In the genomic region with DNA sequence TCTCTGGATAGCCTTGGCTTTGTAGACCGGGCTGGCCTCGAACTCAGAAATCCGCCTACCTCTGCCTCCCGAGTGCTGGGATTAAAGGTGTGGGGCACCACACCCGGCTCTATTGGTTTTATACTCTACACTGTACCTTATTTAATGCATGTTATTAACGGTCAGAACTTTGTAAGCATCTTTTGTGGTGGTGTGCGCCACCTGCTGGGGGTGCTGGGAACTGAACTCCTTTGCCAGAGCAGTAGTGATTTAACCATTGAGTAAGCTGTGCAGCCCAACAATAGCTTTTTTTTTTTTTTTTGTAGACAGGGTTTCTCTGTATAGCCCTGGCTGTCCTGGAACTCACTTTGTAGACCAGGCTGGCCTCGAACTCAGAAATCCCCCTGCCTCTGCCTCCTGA, we compare ENCODE assay signal across 8 mouse cellular contexts. TPM values are rescaled to one million over a fixed set of nuclear protein-coding genes. Genes with fewer than 3 reads are reported as not detected.
A peak's percentile ranks its signal among the peaks of the same experiment; 100 is the strongest.
DNase-seq lines count a peak whose midpoint lies in the region; ATAC-seq and TF ChIP-seq lines count a peak whose summit lies in the region.
"Not testable (repeated sequence)": the region's sequence is repeated elsewhere in the genome, so short reads cannot be mapped to it uniquely, and the experiment has no call there.

No protein-coding gene starts in this region.

- peak; percentile 62 for DNase-seq in MEL-GATA-1-ER (ENCODE audit: extremely low read depth, low read depth)
- DNase-seq in cerebellum, adult 18-20 months = peak; percentile 61 to 79
- peak; percentile 84 for DNase-seq in forebrain, postnatal 0 days
- DNase-seq in heart, postnatal 4 days = peak; percentile 87
- peak; percentile 80 to 86 for DNase-seq in layer of hippocampus, postnatal 10 days (ENCODE audit: low spot score in 2 of 2)
- peak; percentile 85 for DNase-seq in lung, postnatal 10 days
- peak; percentile 77 for DNase-seq in retina, postnatal 1 day
- peak; percentile 67 to 74 for DNase-seq in thymus, postnatal 36 days

- H3K4me2 ChIP-seq in forebrain, postnatal 0 days (ENCODE audit: low read depth) = not testable (repeated sequence)

- TF ChIP-seq CTCF in forebrain, postnatal 0 days (IDR thresholded peaks at IDR 0.05; ENCODE audit: low read depth) = peak; percentile 80

- H3K36me3 ChIP-seq in forebrain, postnatal 0 days (ENCODE audit: insufficient read depth) = peaks cover 27% of the 10 kb centered on the region

- peak; percentile 34; the same call in 1 of the 2 replicates for ATAC-seq in forebrain, postnatal 0 days

- not testable (repeated sequence) for H3K4me3 ChIP-seq in forebrain, postnatal 0 days (ENCODE audit: low read depth, low read length)

- not testable (repeated sequence) for H3K4me1 ChIP-seq in forebrain, postnatal 0 days (ENCODE audit: insufficient read depth)

- H3K27ac ChIP-seq in forebrain, postnatal 0 days (ENCODE audit: low read depth, low read length) = not testable (repeated sequence)

- H3K27me3 ChIP-seq in forebrain, postnatal 0 days (ENCODE audit: insufficient read depth, low read length) = not testable (repeated sequence)

- H3K9me3 ChIP-seq in forebrain, postnatal 0 days (ENCODE audit: low read length) = not testable (repeated sequence)

- not testable (repeated sequence) for H3K9ac ChIP-seq in forebrain, postnatal 0 days

- 43% methylated on average over 8 of the region's 8 CpGs for WGBS in forebrain, postnatal 0 days

RNA-seq across cellular contexts. Expression of gene Ddx46, which starts 5.7 kb away (rescaled TPM):
- 28.0 and 34.7 TPM in 2 replicates for total RNA-seq in forebrain, postnatal 0 days (2014; rRNA removed)
- 17.7 and 20.1 TPM in 2 replicates for polyA plus RNA-seq in forebrain, postnatal 0 days (2015; fragmentation: Nextera tagmentation; extraction: Ambion mirVana)
- total RNA-seq in heart, postnatal 4 days (2021) = 10 to 100 TPM; 33.8 to 34.3 TPM
- total RNA-seq in layer of hippocampus, postnatal 10 days (2021) = 10 to 100 TPM; 49.4 to 55.2 TPM

RNA-seq across cellular contexts. Expression of gene Caml, which starts 17.7 kb away (rescaled TPM):
- 87.8 and 115 TPM in 2 replicates for total RNA-seq in forebrain, postnatal 0 days (2014; rRNA removed)
- 116 and 121 TPM in 2 replicates for polyA plus RNA-seq in forebrain, postnatal 0 days (2015; fragmentation: Nextera tagmentation; extraction: Ambion mirVana)
- 10 to 100 TPM; 16.2 to 17.7 TPM for total RNA-seq in heart, postnatal 4 days (2021)
- total RNA-seq in layer of hippocampus, postnatal 10 days (2021) = 10 to 100 TPM; 51.5 to 59.9 TPM

RNA-seq across cellular contexts. Expression of gene B4galt7, which starts 40.8 kb away (rescaled TPM):
- total RNA-seq in forebrain, postnatal 0 days (2014; rRNA removed) = 57.6 and 63.1 TPM in 2 replicates
- polyA plus RNA-seq in forebrain, postnatal 0 days (2015; fragmentation: Nextera tagmentation; extraction: Ambion mirVana) = 36.1 and 43.0 TPM in 2 replicates
- 10 to 100 TPM; 12.2 to 12.5 TPM for total RNA-seq in heart, postnatal 4 days (2021)
- 10 to 100 TPM; 23.1 to 23.8 TPM for total RNA-seq in layer of hippocampus, postnatal 10 days (2021)

RNA-seq across cellular contexts. Expression of gene B230219D22Rik, which starts 52.4 kb away (rescaled TPM):
- total RNA-seq in forebrain, postnatal 0 days (2014; rRNA removed) = 135 and 167 TPM in 2 replicates
- polyA plus RNA-seq in forebrain, postnatal 0 days (2015; fragmentation: Nextera tagmentation; extraction: Ambion mirVana) = 40.7 and 59.5 TPM in 2 replicates
- 10 to 100 TPM; 77.3 to 82.3 TPM for total RNA-seq in heart, postnatal 4 days (2021)
- total RNA-seq in layer of hippocampus, postnatal 10 days (2021) = 10 to 100 TPM; 82.3 to 83.3 TPM
